In genomic region chr6:84018906-84019550, GRCm38 (mm10) we compare ENCODE assay signal across 9 mouse cellular contexts. TPM values are rescaled to one million over a fixed set of nuclear protein-coding genes. Genes with fewer than 3 reads are reported as not detected.
DNase-seq lines count a peak whose midpoint lies in the region; ATAC-seq lines count a peak whose summit lies in the region.
"Had no signal": no experiment of that assay in that cellular context is flagged by ENCODE, and none has a peak within 500 bp of the region (broad histone marks: within the 10 kb centered on the region; RNA-seq: fewer than 3 reads in every experiment).

No protein-coding gene starts in this region.

- no peaks in the 10 kb centered on the region for H3K9me3 ChIP-seq in forebrain, embryonic 14.5 days (replicated peaks; ENCODE audit: control insufficient read depth, low read length)
- H3K9me3 ChIP-seq in limb, embryonic 11.5 days (ENCODE audit: control insufficient read depth, low read length), result no peaks in the 10 kb centered on the region
- H3K9me3 ChIP-seq in midbrain, embryonic 12.5 days, result no peaks in the 10 kb centered on the region

- peak overlapping the region; percentile 56 for H3K4me2 ChIP-seq in forebrain, embryonic 14.5 days (ENCODE audit: low read length)
- H3K4me2 ChIP-seq in limb, embryonic 11.5 days (ENCODE audit: low read depth, severe bottlenecking), result peak overlapping the region; percentile 70
- H3K4me2 ChIP-seq in midbrain, embryonic 12.5 days (replicated peaks), result peak overlapping the region; percentile 57

- DNase-seq in right cerebral cortex, postnatal 25 days, result peak; percentile 33
- DNase-seq in right cerebral cortex, postnatal 4 days, result no peak
- peak; percentile 30 for DNase-seq in forebrain, embryonic 14.5 days (ENCODE audit: low spot score)
- peak; percentile 71 to 76 for DNase-seq in heart, postnatal 36 days
- peak; percentile 71 for DNase-seq in limb, embryonic 11.5 days (ENCODE audit: low spot score)
- DNase-seq in urinary bladder, postnatal 14 days (ENCODE audit: low spot score), result peak; percentile 50

- WGBS in forebrain, embryonic 14.5 days, result 4% methylated on average over 28 of the region's 28 CpGs
- 6% methylated on average over 28 of the region's 28 CpGs for WGBS in limb, embryonic 11.5 days
- WGBS in midbrain, embryonic 12.5 days, result 4% methylated on average over 27 of the region's 28 CpGs

- no peaks in the 10 kb centered on the region for H3K36me3 ChIP-seq in forebrain, embryonic 14.5 days (ENCODE audit: control insufficient read depth, insufficient read depth, low read length)
- no peaks in the 10 kb centered on the region for H3K36me3 ChIP-seq in limb, embryonic 11.5 days (ENCODE audit: control insufficient read depth, insufficient read depth, low read length)
- no peaks in the 10 kb centered on the region for H3K36me3 ChIP-seq in midbrain, embryonic 12.5 days

- H3K4me1 ChIP-seq in forebrain, embryonic 14.5 days (ENCODE audit: control insufficient read depth, insufficient read depth, low read length), result no peaks in the 10 kb centered on the region; the same call in 1 of the 2 replicates
- no peaks in the 10 kb centered on the region for H3K4me1 ChIP-seq in limb, embryonic 11.5 days (ENCODE audit: control insufficient read depth, insufficient read depth, low read length)
- peaks cover 9% of the 10 kb centered on the region for H3K4me1 ChIP-seq in midbrain, embryonic 12.5 days

- intact Hi-C loops in heart, postnatal 36 days (cut with DNase I), result loop anchor here (1.0 kb wide), 1 partner anchor 42 kb away; no protein-coding TSS in a partner anchor

- H3K27me3 ChIP-seq in forebrain, embryonic 14.5 days (replicated peaks; ENCODE audit: control insufficient read depth, insufficient read depth, low read length), result no peaks in the 10 kb centered on the region; the same call in 1 of the 2 replicates
- H3K27me3 ChIP-seq in limb, embryonic 11.5 days (ENCODE audit: control insufficient read depth, insufficient read depth, low read length), result peaks cover 8% of the 10 kb centered on the region; the same call in 1 of the 2 replicates
- H3K27me3 ChIP-seq in midbrain, embryonic 12.5 days, result peaks cover 27% of the 10 kb centered on the region

- no peak; the same call in 1 of the 2 replicates for ATAC-seq in forebrain, embryonic 14.5 days
- peak; percentile 70 for ATAC-seq in limb, embryonic 11.5 days (ENCODE audit: insufficient number of reproducible peaks, low FRiP score, low TSS enrichment, low read depth)
- ATAC-seq in midbrain, embryonic 12.5 days (ENCODE audit: low FRiP score, low read depth), result no peak
- no peak for ATAC-seq in activated CD4-positive, CD25-positive, alpha-beta regulatory T cell, adult 4 months

- peak overlapping the region; percentile 22 for H3K4me3 ChIP-seq in forebrain, embryonic 14.5 days (ENCODE audit: low read depth, low read length)
- peak overlapping the region; percentile 28 for H3K4me3 ChIP-seq in limb, embryonic 11.5 days (ENCODE audit: low read depth, low read length)
- H3K4me3 ChIP-seq in midbrain, embryonic 12.5 days, result peak overlapping the region; percentile 34

- no peak overlapping the region for H3K27ac ChIP-seq in forebrain, embryonic 14.5 days (ENCODE audit: low read depth, low read length)
- H3K27ac ChIP-seq in limb, embryonic 11.5 days (replicated peaks; ENCODE audit: low read depth, low read length), result no peak overlapping the region
- no peak overlapping the region for H3K27ac ChIP-seq in midbrain, embryonic 12.5 days (replicated peaks)

- peak overlapping the region; percentile 49; the same call in 1 of the 2 replicates for H3K9ac ChIP-seq in forebrain, embryonic 14.5 days (ENCODE audit: low read length)
- H3K9ac ChIP-seq in limb, embryonic 11.5 days (ENCODE audit: low read length), result 0 out of 2 replicates have a peak overlapping the region, but pooled peaks have one; percentile 31
- H3K9ac ChIP-seq in midbrain, embryonic 12.5 days (replicated peaks), result no peak overlapping the region; the same call in 1 of the 2 replicates

RNA-seq across cellular contexts. Expression of gene Dysf, which starts 10.6 kb away (rescaled TPM):
- polyA plus RNA-seq in forebrain, embryonic 14.5 days (2014; fragmentation: Nextera tagmentation; extraction: Ambion mirVana), result 1.2 and 1.4 TPM in 2 replicates
- 100 to 1,000 TPM; 108 to 112 TPM for total RNA-seq in heart, postnatal 36 days (2021)
- 16.7 and 17.9 TPM in 2 replicates for polyA plus RNA-seq in limb, embryonic 11.5 days (2014; fragmentation: Nextera tagmentation; extraction: Ambion mirVana)
- 3.8 and 4.0 TPM in 2 replicates for polyA plus RNA-seq in midbrain, embryonic 12.5 days (2016; fragmentation: Nextera tagmentation; extraction: Ambion mirVana)
- polyA plus RNA-seq in activated CD4-positive, CD25-positive, alpha-beta regulatory T cell, adult 4 months (2017; shearing (Covaris generic)), result not detected
- total RNA-seq: MEL had no signal
